Comparison of ENCODE assay signal across 8 mouse cellular contexts in the genomic region with DNA sequence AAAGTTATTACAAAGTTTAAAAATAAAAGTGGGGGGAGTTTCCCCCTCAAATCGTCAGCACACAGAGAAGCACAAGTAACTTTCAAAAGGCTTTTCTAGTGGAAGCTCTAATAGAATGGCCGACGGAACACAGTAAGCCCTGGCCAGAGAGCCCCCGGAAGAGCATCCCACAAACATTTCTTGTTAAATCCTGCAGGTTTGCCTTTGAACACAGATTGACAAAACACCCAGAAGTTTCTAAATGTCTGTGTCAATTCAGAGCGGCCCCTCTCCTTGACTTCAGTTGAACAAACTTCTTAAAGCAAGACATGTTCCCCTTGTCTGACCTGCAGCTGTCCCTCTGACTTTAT. TPM values are rescaled to one million over a fixed set of nuclear protein-coding genes. Genes with fewer than 3 reads are reported as not detected.
A peak's percentile ranks its signal among the peaks of the same experiment; 100 is the strongest.
DNase-seq lines count a peak whose midpoint lies in the region; ATAC-seq and TF ChIP-seq lines count a peak whose summit lies in the region.

No protein-coding gene starts in this region.

- H3K9me3 ChIP-seq in heart, embryonic 14.5 days (ENCODE audit: control insufficient read depth, low read length) = no peaks in the 10 kb centered on the region
- no peaks in the 10 kb centered on the region for H3K9me3 ChIP-seq in liver, embryonic 14.5 days (ENCODE audit: control insufficient read depth, low read length)

- H3K9ac ChIP-seq in heart, embryonic 14.5 days (ENCODE audit: low read length) = peak overlapping the region; percentile 99
- H3K9ac ChIP-seq in liver, embryonic 14.5 days (replicated peaks) = no peak overlapping the region; the same call in 1 of the 2 replicates

- intact Hi-C loops in gastrocnemius, adult 2 months (cut with DNase I) = loop anchor here (5.0 kb wide), 2 partner anchors 68 to 1097 kb away; a partner anchor contains a TSS
- intact Hi-C loops in gastrocnemius, postnatal 14 days (cut with DNase I; ENCODE audit: low total_unique reads) = no loop called here

- H3K4me2 ChIP-seq in heart, embryonic 14.5 days (ENCODE audit: low read length) = peak overlapping the region; percentile 96
- peak overlapping the region; percentile 77 for H3K4me2 ChIP-seq in liver, embryonic 14.5 days (ENCODE audit: low read depth)

- TF ChIP-seq EP300 in liver, embryonic 14.5 days (IDR thresholded peaks at IDR 0.05; ENCODE audit: low read depth) = no peak

- TF ChIP-seq CTCF in gastrocnemius, adult 2 months (IDR thresholded peaks at IDR 0.05) = no peak
- TF ChIP-seq CTCF in C2C12 (IDR thresholded peaks at IDR 0.05; ENCODE audit: control insufficient read depth, insufficient read depth, insufficient read length) = no peak
- no peak for TF ChIP-seq CTCF in liver, embryonic 14.5 days (IDR thresholded peaks at IDR 0.05; ENCODE audit: low read depth)

- peaks cover 9 to 28% of the 10 kb centered on the region in 2 experiments for H3K4me1 ChIP-seq in heart, embryonic 14.5 days (ENCODE audit: control insufficient read depth in 2 of 2, insufficient read depth in 2 of 2, low read length in 2 of 2)
- peaks cover 0 to 3% of the 10 kb centered on the region in 2 experiments; a peak in 1 of 4 replicates for H3K4me1 ChIP-seq in liver, embryonic 14.5 days (replicated peaks; ENCODE audit: control insufficient read depth in 2 of 2, insufficient read depth in 2 of 2, low read length in 1 of 2)

- peak overlapping the region; percentile 78 for H3K4me3 ChIP-seq in gastrocnemius, adult 2 months
- H3K4me3 ChIP-seq in C2C12 (ENCODE audit: insufficient read depth, poor library complexity, severe bottlenecking) = peak overlapping the region; percentile 56
- peak overlapping the region; percentile 63 to 93 for H3K4me3 ChIP-seq in heart, embryonic 14.5 days (ENCODE audit: control insufficient read depth in 1 of 2, insufficient read depth in 1 of 2, low read depth in 1 of 2, low read length in 2 of 2)
- H3K4me3 ChIP-seq in liver, embryonic 14.5 days (ENCODE audit: insufficient read depth in 1 of 2, low read depth in 2 of 2, low read length in 2 of 2) = peak overlapping the region; percentile 52 to 53

- H3K27ac ChIP-seq in gastrocnemius, adult 2 months = peak overlapping the region; percentile 84
- H3K27ac ChIP-seq in heart, embryonic 14.5 days (replicated peaks in 1 of 2; ENCODE audit: control insufficient read depth in 1 of 2, insufficient read depth in 1 of 2, low read depth in 2 of 2, low read length in 2 of 2) = peak overlapping the region; percentile 82 to 93
- H3K27ac ChIP-seq in liver, embryonic 14.5 days = no peak overlapping the region

- 1% methylated on average over 5 of the region's 5 CpGs for WGBS in heart, embryonic 14.5 days
- WGBS in liver, embryonic 14.5 days (ENCODE audit: insufficient replicate concordance) = 1% methylated on average over 5 of the region's 5 CpGs

- no peak for ATAC-seq in heart, embryonic 14.5 days (ENCODE audit: insufficient number of reproducible peaks, insufficient read depth, low FRiP score, low read depth)
- ATAC-seq in liver, embryonic 14.5 days (ENCODE audit: insufficient read depth) = no peak

- peak overlapping the region; percentile 73 for H3ac ChIP-seq in C2C12 (ENCODE audit: control insufficient read depth, insufficient read length, low read depth)

- peaks cover 38% of the 10 kb centered on the region for H3K36me3 ChIP-seq in C2C12 (ENCODE audit: control insufficient read depth, insufficient read depth)
- H3K36me3 ChIP-seq in heart, embryonic 14.5 days (ENCODE audit: control insufficient read depth, insufficient read depth, low read length) = peaks cover 42% of the 10 kb centered on the region
- H3K36me3 ChIP-seq in liver, embryonic 14.5 days (replicated peaks; ENCODE audit: control insufficient read depth, insufficient read depth, low read depth) = no peaks in the 10 kb centered on the region

- DNase-seq in gastrocnemius, adult 2 months = no peak
- DNase-seq in gastrocnemius, postnatal 14 days = no peak
- DNase-seq in liver, embryonic 14.5 days (ENCODE audit: low read depth in 3 of 3, low spot score in 3 of 3) = no peak
- DNase-seq in layer of hippocampus, adult 9-10 months (ENCODE audit: low spot score) = no peak
- no peak for DNase-seq in adrenal gland, postnatal 10 days
- no peak for DNase-seq in cerebellum, adult 11-12 months

- H3K27me3 ChIP-seq in C2C12 (ENCODE audit: control insufficient read depth, insufficient read depth, insufficient read length) = no peaks in the 10 kb centered on the region
- no peaks in the 10 kb centered on the region for H3K27me3 ChIP-seq in heart, embryonic 14.5 days (ENCODE audit: control insufficient read depth, insufficient read depth, low read length)
- peaks cover 53% of the 10 kb centered on the region for H3K27me3 ChIP-seq in liver, embryonic 14.5 days (ENCODE audit: control insufficient read depth, insufficient read depth, low read length)

- peaks cover 81% of the 10 kb centered on the region for H3K79me2 ChIP-seq in C2C12 (ENCODE audit: control insufficient read depth, insufficient read depth)

- H3K79me3 ChIP-seq in C2C12 (ENCODE audit: low read depth) = peaks cover 46% of the 10 kb centered on the region

TF ChIP-seq in C2C12, 6 proteins besides CTCF, POLR2A, EP300 and RAD21:
- TF ChIP-seq MYOG (IDR thresholded peaks at IDR 0.05; ENCODE audit: control insufficient read depth, extremely low read depth, insufficient read length) (no peak), MAX (IDR thresholded peaks at IDR 0.05) (no peak), FOSL1 (IDR thresholded peaks at IDR 0.05; ENCODE audit: insufficient read depth, low read length, poor library complexity, severe bottlenecking) (no peak), USF1 (IDR thresholded peaks at IDR 0.05; ENCODE audit: low read depth) (no peak), MYOD1 (IDR thresholded peaks at IDR 0.05; ENCODE audit: control insufficient read depth, insufficient read length, low read depth) (no peak), CEBPB (IDR thresholded peaks at IDR 0.05; ENCODE audit: low read depth) (no peak)

RNA-seq across cellular contexts. Expression of a gene that starts 3.4 kb away (rescaled TPM):
- total RNA-seq in gastrocnemius, adult 2 months (2021) = 1 to 10 TPM; 3.0 to 4.0 TPM
- total RNA-seq in gastrocnemius, postnatal 14 days (2021) = 1 to 10 TPM; 4.1 to 4.5 TPM
- polyA plus RNA-seq in C2C12 (2012; fragmentation: generic; extraction: Trizol) = 6.8 TPM
- polyA plus RNA-seq in heart, embryonic 14.5 days (2014; fragmentation: Nextera tagmentation; extraction: Ambion mirVana) = 50.1 and 55.4 TPM in 2 replicates
- 4.8 and 6.2 TPM in 2 replicates for polyA plus RNA-seq in liver, embryonic 14.5 days (2012; rRNA removed)
- 5.6 and 5.8 TPM in 2 replicates for polyA plus RNA-seq in liver, embryonic 14.5 days (2014; fragmentation: Nextera tagmentation; extraction: Ambion mirVana)
- 10 to 100 TPM; 42.5 to 47.2 TPM for total RNA-seq in adrenal gland, postnatal 10 days (2021)

Comparison
In these comparisons a context has a peak if more than half of its experiments do, and no peak if none do; other contexts are left out.
1. RNA of a gene that starts 3.4 kb away (total RNA-seq): 42.5 to 47.2 TPM in adrenal gland, postnatal 10 days; 4.1 to 4.5 TPM in gastrocnemius, postnatal 14 days and 3.0 to 4.0 TPM in gastrocnemius, adult 2 months; every median in the first group is over 4 times any median in the second.
2. Peak in every context shown above with its lines, with median percentiles within 50 percentile points of each other: H3K4me3 ChIP-seq.